Mouse (Mus musculus) megakaryocyte progenitor cell, adult 5-6 weeks (primary cell): ENCODE data around the gene Ccdc97. TPM values are rescaled to one million over a fixed set of nuclear protein-coding genes. Genes with fewer than 3 reads are reported as not detected.

Source experiments
- ATAC-seq: replicated peaks from 2 replicates; pipeline ENCODE4 v1.8.0; 2016; ENCODE audit warnings: mild to moderate bottlenecking, moderate TSS enrichment, inconsistent platforms; ENCODE audit not compliant: poor library complexity
- total RNA-seq, 2 experiments: library from RNA; stranded (forward) in 1 of 2; stranded (reverse) in 1 of 2; fragments of 157-497, 149-512 nt in 1 of 2; fragments of 200-1000 nt in 1 of 2; gene quantifications; 2 replicates each; pipeline versions ENCODE4 v1.2.3 to v1.2.4; 2015 to 2017

The Ccdc97 gene
- total RNA-seq, 2 experiments from 2014 or later = 10.5 to 25.1 TPM

- ATAC-seq = no peak
Observed at GRCm38 (mm10) chr7:25690051-25690450, 28.8 kb downstream of the Ccdc97 start.

- ATAC-seq = peak; percentile 27
Observed at GRCm38 (mm10) chr7:25689603-25690021, 29.3 kb downstream of the Ccdc97 start.

- peak; percentile 64 for ATAC-seq
Observed at GRCm38 (mm10) chr7:25688810-25689586, 29.9 kb downstream of the Ccdc97 start.

- no peak; the same call in 1 of the 2 replicates for ATAC-seq
Observed at GRCm38 (mm10) chr7:25687811-25688401, 31.0 kb downstream of the Ccdc97 start.

- ATAC-seq = peak; percentile 33
Observed at GRCm38 (mm10) chr7:25686680-25687531, 32.0 kb downstream of the Ccdc97 start, which contains the start of gene Tgfb1. Tgfb1 (plus strand) TSS chr7:25687002.

- no peak for ATAC-seq
Observed at GRCm38 (mm10) chr7:25685926-25686470, 32.9 kb downstream of the Ccdc97 start.

- ATAC-seq = no peak
Observed at GRCm38 (mm10) chr7:25684659-25685058, 34.2 kb downstream of the Ccdc97 start.

GRCm38 (mm10) chr7:25683474-25684180, 35.3 kb downstream of the Ccdc97 start:
- ATAC-seq = peak; percentile 40

GRCm38 (mm10) chr7:25681341-25682231, 37.3 kb downstream of the Ccdc97 start:
- ATAC-seq = no peak

GRCm38 (mm10) chr7:25680514-25681258, 38.2 kb downstream of the Ccdc97 start, which contains the start of gene B9d2:
B9d2 (plus strand) TSS chr7:25680780.
- peak; percentile 68 for ATAC-seq

GRCm38 (mm10) chr7:25679971-25680370, 38.9 kb downstream of the Ccdc97 start:
- peak; percentile 12 for ATAC-seq

GRCm38 (mm10) chr7:25677013-25677412, 41.9 kb downstream of the Ccdc97 start:
- ATAC-seq = no peak

GRCm38 (mm10) chr7:25676085-25676781, 42.7 kb downstream of the Ccdc97 start:
- no peak for ATAC-seq

GRCm38 (mm10) chr7:25675405-25675804, 43.5 kb downstream of the Ccdc97 start:
- no peak for ATAC-seq

GRCm38 (mm10) chr7:25674719-25675300, 44.1 kb downstream of the Ccdc97 start, which contains the start of gene Tmem91:
Tmem91 (minus strand) TSS chr7:25675166.
- ATAC-seq = peak; percentile 33

- ATAC-seq = peak; percentile 32
Observed at GRCm38 (mm10) chr7:25674297-25674696, 44.6 kb downstream of the Ccdc97 start.

- ATAC-seq = 0 out of 2 replicates have a peak, but pooled peaks have one; percentile 32
Observed at GRCm38 (mm10) chr7:25672442-25672841, 46.4 kb downstream of the Ccdc97 start.
